Mouse (Mus musculus): ENCODE measurements around the gene Dhrs3. TPM values are rescaled to one million over a fixed set of nuclear protein-coding genes. Genes with fewer than 3 reads are reported as not detected.

The Dhrs3 gene
- 10 to 100 TPM; 26.7 to 29.0 TPM for total RNA-seq (2021)
- long read RNA-seq, experiment 1, transcript Dhrs3-206 (6 exons, 2,337 nt): major isoform, 5 of 10 reads
- long read RNA-seq, experiment 1, partial matches to known transcripts: 3 of 10 reads
- long read RNA-seq, experiment 1, other reads (novel, unspliced or antisense): 2 of 10 reads
- long read RNA-seq, experiment 2, transcript Dhrs3-206 (6 exons, 2,337 nt): major isoform, 7 of 11 reads
- long read RNA-seq, experiment 2, partial matches to known transcripts: 3 of 11 reads
- long read RNA-seq, experiment 2, other reads (novel, unspliced or antisense): 0 of 11 reads

DNA sequence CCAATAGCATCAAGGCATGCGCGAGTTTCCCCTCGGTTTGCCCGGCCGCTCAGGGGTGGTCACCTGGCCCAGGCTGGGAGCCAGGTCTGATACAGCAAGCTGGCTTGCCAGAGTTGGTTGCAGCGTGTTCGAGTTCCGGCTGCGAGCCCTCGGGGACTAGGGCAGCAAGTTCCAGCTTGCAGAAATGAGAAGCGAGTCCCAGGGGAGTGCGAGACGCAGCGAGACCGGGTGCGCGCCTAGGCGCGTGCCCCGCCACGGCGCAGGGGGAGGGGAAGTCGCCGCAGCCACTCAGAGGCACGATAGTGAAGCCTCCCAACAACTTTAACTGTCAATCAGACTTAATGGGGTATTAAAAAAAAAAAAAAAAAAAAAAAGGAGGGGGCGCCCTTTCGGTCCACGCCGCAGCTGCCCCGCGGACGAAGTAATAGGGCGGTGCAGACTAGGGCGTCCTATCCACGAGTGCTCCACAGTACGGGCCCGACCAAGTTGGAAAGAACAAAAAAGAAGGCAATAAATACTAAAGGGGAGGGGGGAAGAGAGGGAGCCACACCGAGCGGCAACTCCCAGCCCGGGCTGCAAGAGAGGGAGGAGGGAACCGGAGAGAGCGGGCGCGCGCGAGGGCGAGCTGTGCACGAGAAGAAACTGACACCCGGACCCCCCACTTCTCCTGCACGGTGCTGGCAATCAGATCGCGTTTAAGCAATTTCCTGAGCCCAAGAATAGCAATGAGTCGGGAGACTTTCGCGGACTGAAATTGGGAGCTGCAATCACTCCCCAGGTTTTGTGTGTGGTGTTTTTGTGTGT, at the start of gene Dhrs3:
TSS of gene Dhrs3 (plus strand) at position 695 of the 804 bp plus-strand sequence.
- TF ChIP-seq CTCF (conservative IDR thresholded peaks at IDR 0.05): no peak
- Histone ChIP-seq H3K4me3 (peak within 1 kb of the TSS; percentile 65), H3K27ac (peak within 1 kb of the TSS; percentile 85)
- DNase-seq (ENCODE audit: low spot score in 2 of 2): peak; percentile 57 to 67

DNA sequence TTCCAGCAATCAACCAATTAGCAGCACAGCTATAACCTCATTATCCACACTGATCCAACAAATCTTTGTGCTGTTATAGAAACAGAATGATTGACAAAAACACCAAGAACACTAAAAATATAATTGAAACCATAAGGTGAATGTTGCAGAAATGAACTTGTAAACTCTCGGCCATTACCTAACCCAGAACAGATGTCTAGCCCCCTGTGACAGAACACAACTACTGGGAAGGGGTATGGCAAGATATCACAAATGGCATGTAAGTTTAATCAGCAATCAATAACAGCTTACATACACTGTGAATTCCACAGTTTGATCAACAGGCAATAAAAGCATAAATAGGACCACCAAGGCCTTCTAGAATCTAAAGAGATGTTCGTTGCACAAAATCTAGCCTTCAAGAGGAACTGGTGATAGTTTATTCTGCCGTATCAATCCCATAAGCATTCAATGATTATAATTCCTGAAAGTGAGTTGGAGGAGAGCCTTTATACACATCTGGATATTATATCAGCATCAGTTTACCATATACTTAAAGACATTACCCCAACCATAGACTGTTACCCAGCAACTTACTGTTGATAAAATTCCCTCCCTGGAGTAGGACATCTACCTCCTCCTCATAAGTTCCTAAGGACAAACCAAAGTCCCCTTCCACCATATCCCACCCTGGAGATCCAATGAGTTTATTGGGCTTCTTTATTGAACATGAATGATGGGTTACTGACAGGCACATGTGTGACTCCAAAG, 30.7 kb upstream of the Dhrs3 start:
- H3K4me3 ChIP-seq: no peak overlapping the region
- H3K27ac ChIP-seq: no peak overlapping the region
- TF ChIP-seq CTCF (conservative IDR thresholded peaks at IDR 0.05): no peak
- no peak for DNase-seq (ENCODE audit: low spot score in 2 of 2)

DNA sequence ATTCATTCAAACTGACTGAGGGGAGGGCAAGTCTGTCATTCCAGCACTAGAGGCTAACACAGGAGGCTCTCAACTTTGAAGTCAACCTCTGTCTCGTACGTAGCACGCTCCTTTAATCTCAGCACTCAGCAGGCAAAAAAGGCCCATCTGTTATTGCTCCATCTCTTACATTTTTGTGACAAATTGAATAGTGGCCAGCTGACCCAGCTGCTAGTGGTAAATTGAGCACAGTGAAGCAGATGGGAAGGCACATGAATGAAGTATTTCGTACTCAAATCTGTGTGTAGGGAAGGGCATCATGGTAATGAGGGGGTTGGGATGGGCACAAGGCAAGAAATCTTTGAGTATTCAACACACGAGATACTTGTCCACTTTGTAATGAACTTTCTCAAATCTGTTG, 24.7 kb upstream of the Dhrs3 start:
- no peak for DNase-seq (ENCODE audit: low spot score in 2 of 2)
- Histone ChIP-seq H3K27ac (no peak overlapping the region), H3K4me3 (no peak overlapping the region)
- no peak for TF ChIP-seq CTCF (conservative IDR thresholded peaks at IDR 0.05)

GRCm38 (mm10) chr4:144868584-144868983, 24.0 kb upstream of the Dhrs3 start:
- no peak for TF ChIP-seq CTCF (conservative IDR thresholded peaks at IDR 0.05)
- DNase-seq (ENCODE audit: low spot score in 2 of 2): no peak
- Histone ChIP-seq H3K27ac (no peak overlapping the region), H3K4me3 (no peak overlapping the region)

GRCm38 (mm10) chr4:144872905-144873304, 19.7 kb upstream of the Dhrs3 start:
- no peak overlapping the region for H3K4me3 ChIP-seq
- peak; percentile 83 for TF ChIP-seq CTCF (conservative IDR thresholded peaks at IDR 0.05)

GRCm38 (mm10) chr4:144875576-144876093, 17.0 kb upstream of the Dhrs3 start:
- H3K27ac ChIP-seq: no peak overlapping the region
- TF ChIP-seq CTCF (conservative IDR thresholded peaks at IDR 0.05): no peak
- no peak overlapping the region for H3K4me3 ChIP-seq
- DNase-seq (ENCODE audit: low spot score in 2 of 2): no peak

More at GRCm38 (mm10) chr4:144872905-144873304, 19.7 kb upstream of the Dhrs3 start:
- DNase-seq (ENCODE audit: low spot score in 2 of 2): no peak
- no peak overlapping the region for H3K27ac ChIP-seq

GRCm38 (mm10) chr4:144879549-144879948, 13.1 kb upstream of the Dhrs3 start:
- DNase-seq (ENCODE audit: low spot score in 2 of 2): no peak
- no peak overlapping the region for H3K27ac ChIP-seq
- no peak overlapping the region for H3K4me3 ChIP-seq
- peak; percentile 38 for TF ChIP-seq CTCF (conservative IDR thresholded peaks at IDR 0.05)

DNA sequence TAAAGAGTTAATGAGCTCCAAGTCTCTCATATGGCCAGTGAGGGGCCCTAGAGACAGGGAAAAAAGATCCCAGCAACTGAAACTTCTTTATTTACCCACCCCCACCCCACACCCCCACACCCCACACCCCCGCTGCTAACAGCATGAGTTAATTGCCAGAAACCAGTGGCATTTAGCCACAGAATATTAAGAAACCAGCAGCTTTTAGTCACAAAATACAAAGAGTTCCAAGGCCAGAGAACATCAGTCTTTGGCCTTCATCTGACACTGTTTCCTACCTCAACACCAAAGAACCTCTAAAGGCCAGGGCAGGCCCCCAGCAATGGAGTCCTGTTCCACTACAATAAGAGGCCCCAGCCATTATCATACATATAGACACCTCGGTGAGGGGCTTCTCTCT, 11.3 kb upstream of the Dhrs3 start:
- no peak overlapping the region for H3K27ac ChIP-seq
- TF ChIP-seq CTCF (conservative IDR thresholded peaks at IDR 0.05): no peak
- DNase-seq (ENCODE audit: low spot score in 2 of 2): no peak
- no peak overlapping the region for H3K4me3 ChIP-seq

DNA sequence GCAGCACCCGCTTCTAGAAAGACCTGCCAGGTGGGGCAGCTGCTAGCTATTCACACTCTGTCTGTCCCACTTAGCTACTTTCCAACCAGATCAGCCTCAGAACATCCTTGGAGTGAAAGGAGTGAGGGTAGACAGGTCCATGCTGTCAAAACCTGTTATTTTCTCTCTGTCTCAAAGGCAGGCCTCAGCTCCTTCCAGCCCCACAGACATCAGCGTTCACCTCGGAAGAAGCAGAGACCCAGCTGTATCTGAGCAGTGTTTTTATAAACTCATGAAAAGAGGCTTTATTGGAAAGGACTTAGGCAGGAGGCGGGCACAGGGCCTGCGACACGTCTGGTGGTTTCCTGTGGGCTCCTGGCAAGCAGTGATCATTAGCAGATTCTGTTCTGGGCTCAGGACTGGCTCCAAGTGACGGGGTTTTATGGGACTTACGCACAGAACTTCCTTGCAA, 9.7 kb upstream of the Dhrs3 start:
- no peak for TF ChIP-seq CTCF (conservative IDR thresholded peaks at IDR 0.05)
- Histone ChIP-seq H3K27ac (peak overlapping the region; percentile 8; the same call in 1 of the 2 replicates), H3K4me3 (no peak overlapping the region)
- no peak for DNase-seq (ENCODE audit: low spot score in 2 of 2)

DNA sequence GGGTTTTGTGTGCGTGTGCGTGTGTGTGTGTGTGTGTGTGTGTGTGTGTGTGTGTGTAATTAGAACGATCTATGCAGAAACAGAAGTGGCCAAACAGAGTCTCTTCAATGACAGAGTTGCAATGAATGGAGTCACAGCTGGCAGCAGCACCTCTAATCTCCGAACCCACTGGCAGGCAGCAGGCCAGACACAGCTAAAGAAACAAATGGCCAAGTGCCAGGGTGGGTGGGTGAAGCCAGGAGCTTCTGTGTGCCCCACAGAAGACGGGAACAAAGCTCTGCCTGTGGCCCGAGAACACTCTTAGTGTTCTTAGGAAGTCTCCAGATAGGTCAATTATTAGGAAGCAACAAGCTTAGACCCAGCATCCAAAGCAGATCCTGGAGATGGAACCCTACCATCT, 6.2 kb upstream of the Dhrs3 start:
- DNase-seq (ENCODE audit: low spot score in 2 of 2): peak; percentile 54 to 63
- no peak for TF ChIP-seq CTCF (conservative IDR thresholded peaks at IDR 0.05)
- Histone ChIP-seq H3K27ac (peak overlapping the region; percentile 18; the same call in 1 of the 2 replicates), H3K4me3 (no peak overlapping the region)

DNA sequence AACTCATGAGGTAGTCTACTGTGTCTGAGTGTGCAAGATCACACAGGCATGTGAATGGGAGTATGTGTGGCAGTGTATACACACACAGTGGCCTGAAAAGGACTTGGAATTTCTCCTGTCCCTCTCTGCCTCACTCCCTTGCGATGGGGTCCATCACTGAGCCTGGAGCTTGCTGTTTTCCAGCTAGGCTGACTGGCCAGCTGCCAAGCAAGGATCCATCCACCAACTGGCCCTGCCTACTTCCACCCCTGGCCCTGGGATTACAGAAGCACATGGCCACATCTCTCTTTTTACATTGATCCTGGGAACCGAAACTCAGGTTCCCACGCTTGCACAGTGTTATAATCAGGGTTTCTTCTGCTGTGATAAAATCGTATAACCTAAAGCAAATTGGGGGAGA, 3.9 kb upstream of the Dhrs3 start:
- no peak for TF ChIP-seq CTCF (conservative IDR thresholded peaks at IDR 0.05)
- no peak overlapping the region for H3K4me3 ChIP-seq
- no peak overlapping the region for H3K27ac ChIP-seq
- DNase-seq (ENCODE audit: low spot score in 2 of 2): no peak

- no peak for TF ChIP-seq CTCF (conservative IDR thresholded peaks at IDR 0.05)
- Histone ChIP-seq H3K4me3 (no peak overlapping the region), H3K27ac (no peak overlapping the region)
- DNase-seq (ENCODE audit: low spot score in 2 of 2): no peak
These were observed 2.9 kb upstream of the Dhrs3 start for GRCm38 (mm10) chr4:144889505-144890301.

Data from layer of hippocampus, adult 2 months (tissue).